Mouse (Mus musculus): ENCODE measurements around the gene Gm49673. TPM values are rescaled to one million over a fixed set of nuclear protein-coding genes. Genes with fewer than 3 reads are reported as not detected.
"Not testable (repeated sequence)": the region's sequence is repeated elsewhere in the genome, so short reads cannot be mapped to it uniquely, and the experiment has no call there.

Gm49673 gene
- polyA plus RNA-seq, 1 experiment, result 1.7 TPM

- DNase-seq, result peak; percentile 38
- not testable (repeated sequence) for H3K4me3 ChIP-seq (replicated peaks; ENCODE audit: extremely low read depth, low read depth, low read length); H3K4me1 ChIP-seq (ENCODE audit: control insufficient read depth, insufficient read depth, low read length)
- WGBS, result 0% methylated on average over 2 of the region's 5 CpGs
- peak; percentile 29; the same call in 1 of the 2 replicates for TF ChIP-seq CTCF (IDR thresholded peaks at IDR 0.05; ENCODE audit: insufficient read depth, low read length)
Observed at GRCm38 (mm10) chr17:8046178-8046577, 101.4 kb downstream of the Gm49673 start.

- not testable (repeated sequence) for DNase-seq; H3K4me3 ChIP-seq (replicated peaks; ENCODE audit: extremely low read depth, low read depth, low read length); H3K4me1 ChIP-seq (ENCODE audit: control insufficient read depth, insufficient read depth, low read length)
- whole genome bisulfite sequencing, result no CpG with 5 or more reads among the region's 5 CpGs
Observed at GRCm38 (mm10) chr17:8041197-8041596, 106.4 kb downstream of the Gm49673 start.

- H3K4me3 ChIP-seq (replicated peaks; ENCODE audit: extremely low read depth, low read depth, low read length); DNase-seq; H3K4me1 ChIP-seq (ENCODE audit: control insufficient read depth, insufficient read depth, low read length): not testable (repeated sequence)
- no CpG with 5 or more reads among the region's 12 CpGs for WGBS
Observed at GRCm38 (mm10) chr17:8039916-8040635, 107.5 kb downstream of the Gm49673 start.

- not testable (repeated sequence) for H3K4me3 ChIP-seq (replicated peaks; ENCODE audit: extremely low read depth, low read depth, low read length); DNase-seq; H3K4me1 ChIP-seq (ENCODE audit: control insufficient read depth, insufficient read depth, low read length)
- WGBS, result 70% methylated on average over 4 of the region's 6 CpGs
Observed at GRCm38 (mm10) chr17:8036976-8037375, 110.6 kb downstream of the Gm49673 start.

Other genes with a start within 250 kb of the Gm49673 start
- gene Tagap, start 221.8 kb downstream of the Gm49673 start, polyA plus RNA-seq (2012; rRNA removed), result 2.6 and 3.5 TPM in 2 replicates
- gene Rsph3a, start 202.2 kb downstream of the Gm49673 start, polyA plus RNA-seq (2012; rRNA removed), result 76.2 and 115 TPM in 2 replicates
- gene Rnaset2a, start 309 bp upstream of the Gm49673 start, polyA plus RNA-seq (2012; rRNA removed), result 50.1 and 50.6 TPM in 2 replicates
- gene Fgfr1op, start 17.7 kb upstream of the Gm49673 start, polyA plus RNA-seq (2012; rRNA removed), result 1.7 and 3.4 TPM in 2 replicates
- 2.4 and 4.8 TPM in 2 replicates for gene Ccr6, start 88.3 kb upstream of the Gm49673 start, polyA plus RNA-seq (2012; rRNA removed)
- gene Mpc1, start 135.1 kb upstream of the Gm49673 start, polyA plus RNA-seq (2012; rRNA removed), result 68.3 and 103 TPM in 2 replicates
- 74.2 and 78.1 TPM in 2 replicates for gene Sft2d1, start 163.3 kb upstream of the Gm49673 start, polyA plus RNA-seq (2012; rRNA removed)
- gene Prr18, start 189.7 kb upstream of the Gm49673 start, polyA plus RNA-seq (2012; rRNA removed), result 14.4 and 16.1 TPM in 2 replicates
- gene T2, start 208.2 kb upstream of the Gm49673 start, polyA plus RNA-seq (2012; rRNA removed), result 3.5 and 3.7 TPM in 2 replicates

Data from lung, adult 2 months (tissue).